Mouse (Mus musculus): ENCODE data around the gene Armh1.

Armh1 gene

GRCm38 (mm10) chr4:117169936-117170335 is 82.0 kb downstream of the Armh1 start:
- no peak for ATAC-seq (ENCODE audit: insufficient number of reproducible peaks, low FRiP score, low TSS enrichment)

Data from cerebellum, adult (tissue).